Mouse (Mus musculus) midbrain, embryonic 10.5 days (tissue): ENCODE results near the gene Ap1s2. TPM values are rescaled to one million over a fixed set of nuclear protein-coding genes. Genes with fewer than 3 reads are reported as not detected.

Experiments used
- polyA plus RNA-seq: library from polyadenylated mRNA; unstranded; fragments of >200 nt; fragmentation: Nextera tagmentation; extraction: Ambion mirVana; gene quantifications from 2 replicates; pipeline ENCODE4 v1.2.1, GENCODE M21; 2016

Gene Ap1s2
- polyA plus RNA-seq, 1 experiment from 2014 or later, result 30.7 TPM

Other genes starting within 250 kb of the Ap1s2 start
- 0.12 and 0.22 TPM in 2 replicates for gene Rnf138rt1, start 147.7 kb upstream of the Ap1s2 start, polyA plus RNA-seq
- gene Zrsr2, start 49.6 kb downstream of the Ap1s2 start, polyA plus RNA-seq, result 62.6 and 64.4 TPM in 2 replicates
- 0.42 and 0.46 TPM in 2 replicates for gene Car5b, start 119.0 kb downstream of the Ap1s2 start, polyA plus RNA-seq
- 44.5 and 49.8 TPM in 2 replicates for gene Siah1b, start 167.5 kb downstream of the Ap1s2 start, polyA plus RNA-seq
- 0.14 and 0.51 TPM in 2 replicates for gene Cltrn, start 179.8 kb downstream of the Ap1s2 start, polyA plus RNA-seq
- 0.09 and 0.36 TPM in 2 replicates for gene Ace2, start 230.3 kb downstream of the Ap1s2 start, polyA plus RNA-seq